Mouse (Mus musculus): Measurements from ENCODE around the gene Kcnh2.

Kcnh2 gene

DNA sequence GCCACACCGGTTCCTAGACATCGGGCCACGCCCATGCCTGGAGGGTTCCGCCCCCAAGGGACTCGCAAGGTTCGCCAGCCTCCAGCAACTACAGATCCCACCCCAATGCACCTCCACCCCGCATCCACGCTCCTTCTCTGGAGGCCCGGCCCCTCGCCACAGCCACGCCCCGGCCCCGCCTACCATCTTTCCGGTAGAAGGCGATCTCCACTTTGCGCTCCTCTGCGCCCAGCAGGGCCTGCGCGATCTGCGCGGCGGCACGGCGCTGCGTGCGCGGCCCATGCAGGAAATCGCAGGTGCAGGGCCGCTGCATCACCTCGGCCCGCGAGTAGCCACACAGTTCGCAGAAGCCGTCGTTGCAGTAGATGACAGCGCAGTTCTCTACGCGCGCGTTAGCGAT is 3.3 kb downstream of the Kcnh2 start:
- in situ Hi-C loops (cut with MboI; ENCODE audit: low sequenced_read_pairs), result no loop called here

DNA sequence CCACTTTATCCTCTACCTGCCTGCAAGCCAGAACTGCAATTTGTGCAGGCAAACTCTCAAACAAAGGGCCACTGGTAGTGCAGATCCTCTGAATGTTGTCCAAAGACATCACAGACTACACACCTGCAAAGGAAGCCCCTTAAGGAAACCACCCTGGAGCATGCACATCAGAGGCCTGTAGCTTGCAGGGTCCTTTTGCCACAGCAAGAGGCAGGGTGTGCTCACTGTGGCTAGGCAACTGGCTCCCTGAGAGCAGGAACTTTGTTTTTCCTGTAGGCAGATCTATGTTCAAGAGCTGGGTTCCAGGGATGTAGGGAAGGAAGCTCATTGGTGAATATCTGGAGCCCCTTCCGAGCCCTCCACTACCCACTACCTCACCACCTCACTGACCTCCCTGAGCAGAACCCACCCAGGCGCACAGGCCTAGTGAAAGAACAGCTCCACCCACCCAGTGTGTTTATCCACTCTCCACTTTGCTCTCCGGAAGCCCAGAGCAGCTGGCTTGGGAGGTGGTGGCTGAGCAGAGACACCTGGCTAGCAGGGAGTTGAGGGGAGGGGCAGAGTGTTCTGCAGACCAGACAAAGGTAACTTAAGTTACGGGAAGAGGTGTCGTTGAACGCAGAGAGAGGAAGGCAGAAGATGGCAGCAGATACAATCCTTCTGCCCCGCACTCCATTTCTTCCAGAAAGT is 4.1 kb downstream of the Kcnh2 start:
- in situ Hi-C loops (cut with MboI; ENCODE audit: low sequenced_read_pairs), result no loop called here

DNA sequence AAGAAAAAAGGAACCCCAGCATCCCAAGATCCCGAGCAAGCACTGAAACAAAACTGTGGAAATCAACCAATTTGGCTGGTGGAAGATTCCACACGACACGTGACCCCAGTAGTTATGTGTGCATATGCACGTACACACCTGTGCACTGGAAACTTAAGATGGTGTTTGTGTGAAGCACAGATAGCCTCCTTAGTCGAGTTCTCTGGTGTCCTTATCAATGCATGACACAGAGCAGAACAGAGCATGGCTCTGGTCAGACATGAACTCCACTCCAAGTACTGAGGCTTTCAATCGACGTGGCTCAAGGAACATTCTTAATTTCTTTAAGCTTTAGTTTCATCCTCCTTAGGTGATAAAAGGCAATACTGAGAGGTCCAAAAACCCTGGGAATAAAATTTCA is 5.1 kb downstream of the Kcnh2 start:
- in situ Hi-C loops (cut with MboI; ENCODE audit: low sequenced_read_pairs), result no loop called here

DNA sequence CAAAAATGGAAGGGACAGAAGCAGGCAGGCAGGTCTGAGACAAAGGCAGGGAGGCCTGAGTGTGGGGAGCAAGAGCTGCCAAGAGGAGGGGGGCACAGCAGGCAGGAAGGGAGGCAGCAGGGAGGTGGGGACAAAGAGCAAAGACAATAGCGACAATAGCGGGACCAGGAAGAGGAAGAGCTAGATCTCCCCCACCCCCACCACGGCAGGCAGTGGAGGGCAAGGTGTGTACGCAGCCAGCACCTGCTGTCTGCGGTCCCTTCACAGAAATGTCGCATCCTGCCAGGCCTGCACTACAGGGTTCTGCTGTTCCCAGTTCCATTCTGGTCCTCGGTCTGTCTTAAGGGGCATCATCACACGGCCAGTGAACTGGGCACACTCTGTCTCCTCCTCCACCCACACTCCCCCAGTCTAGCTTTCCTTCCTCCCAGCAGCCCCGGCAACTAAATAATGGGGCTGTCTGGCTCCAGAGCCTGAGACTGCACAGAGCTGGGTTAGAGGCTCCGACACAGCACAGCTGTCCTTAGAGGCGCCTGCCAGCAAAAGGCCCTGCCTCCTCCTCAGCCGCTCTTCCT is 6.8 kb downstream of the Kcnh2 start:
- in situ Hi-C loops (cut with MboI; ENCODE audit: low sequenced_read_pairs), result no loop called here

DNA sequence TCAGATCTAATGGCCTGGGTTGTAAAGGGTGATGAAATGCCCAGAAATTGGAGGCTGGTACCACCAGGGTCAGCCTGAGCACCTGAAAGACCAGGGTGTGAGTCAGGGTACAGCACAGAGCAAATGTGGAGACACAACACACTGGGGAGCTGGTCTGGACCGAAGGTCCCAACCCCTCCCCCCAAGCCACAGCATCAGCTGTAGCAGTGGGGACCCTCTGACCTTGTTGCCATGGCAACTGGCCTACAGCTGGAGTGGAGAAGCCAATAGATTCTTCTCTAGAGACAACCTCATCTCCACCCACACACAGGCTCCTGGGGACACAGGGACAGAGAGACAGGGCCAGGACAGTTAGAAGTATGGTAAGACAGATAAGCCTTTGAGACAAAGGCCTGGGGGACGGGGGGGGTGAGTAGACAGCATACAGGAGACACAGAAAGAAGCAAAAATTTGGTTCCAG is 7.4 kb downstream of the Kcnh2 start:
- in situ Hi-C loops (cut with MboI; ENCODE audit: low sequenced_read_pairs), result no loop called here

DNA sequence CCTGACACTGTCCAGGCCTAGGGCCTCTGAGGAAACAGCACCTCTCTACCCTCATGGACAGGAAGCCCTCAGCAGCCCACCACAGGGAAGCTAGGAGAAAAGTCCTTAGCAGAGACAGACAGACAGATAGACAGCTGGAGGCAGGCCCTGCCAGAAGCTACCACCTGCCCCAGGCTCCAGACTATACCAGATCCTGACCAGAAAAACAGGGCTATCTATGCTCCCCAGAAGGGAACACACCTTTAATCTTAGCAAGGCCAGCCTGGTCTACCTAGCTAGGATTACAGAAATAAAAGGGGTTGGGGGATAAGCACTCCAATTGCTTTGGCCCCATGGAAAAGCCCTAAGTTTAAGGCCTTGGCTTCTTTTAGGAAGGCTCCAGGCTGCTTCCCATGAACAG is 8.0 kb downstream of the Kcnh2 start:
- in situ Hi-C loops (cut with MboI; ENCODE audit: low sequenced_read_pairs), result no loop called here

DNA sequence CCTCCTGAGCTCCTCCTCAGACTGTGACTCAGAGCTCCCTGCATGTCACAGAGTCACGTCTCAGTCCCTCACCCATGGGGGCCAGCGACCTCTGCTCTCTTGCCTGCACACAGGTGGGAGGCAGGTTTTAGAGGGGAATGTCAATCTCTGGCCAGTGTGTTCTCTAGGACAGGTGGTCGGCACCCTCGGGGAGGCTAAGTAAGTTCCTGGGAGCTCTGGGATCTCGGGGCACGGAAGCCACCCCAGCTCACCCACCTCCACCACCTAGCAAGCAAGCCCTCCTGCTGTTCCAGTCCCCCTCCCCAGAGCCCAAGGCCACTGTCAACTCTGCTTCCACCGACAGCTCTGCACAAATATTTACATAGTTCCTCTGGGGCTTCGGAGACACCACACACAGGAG is 8.4 kb downstream of the Kcnh2 start:
- in situ Hi-C loops (cut with MboI; ENCODE audit: low sequenced_read_pairs), result no loop called here

DNA sequence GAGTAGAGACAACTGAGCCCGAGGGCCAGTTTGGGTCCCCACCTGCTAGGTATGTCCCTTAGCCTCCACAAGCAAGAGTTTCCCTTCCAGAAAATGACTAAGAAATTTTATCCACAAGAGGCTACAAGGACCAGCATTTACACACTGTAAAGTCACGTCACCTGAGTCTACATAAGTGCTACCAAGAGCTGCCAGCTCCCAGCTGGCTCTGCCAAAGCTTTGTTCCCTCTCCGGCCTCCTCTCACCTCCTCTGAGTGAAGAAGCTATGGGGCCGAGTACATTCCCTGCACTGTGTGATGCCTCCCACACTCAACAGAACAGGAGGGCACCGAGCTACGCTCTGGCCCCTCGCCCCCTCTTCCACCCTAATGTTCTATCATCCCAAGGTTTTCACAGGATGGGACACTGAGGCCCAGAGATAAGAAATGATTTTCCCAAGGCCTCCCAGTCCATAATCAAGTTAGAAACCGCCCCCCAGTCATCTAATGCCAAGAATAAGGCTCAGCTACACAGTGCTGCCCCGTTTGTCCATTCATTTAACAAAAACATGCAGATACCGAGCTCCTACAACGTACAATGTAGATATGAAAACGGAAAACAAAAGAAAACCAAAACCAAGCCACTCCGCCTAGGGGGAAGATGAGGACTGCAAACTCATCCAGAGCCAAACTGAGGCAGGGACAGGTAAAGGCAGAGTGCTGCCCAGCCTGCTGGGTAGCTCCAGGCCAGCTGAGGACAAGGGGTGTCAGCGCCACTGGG is 9.0 kb downstream of the Kcnh2 start:
- in situ Hi-C loops (cut with MboI; ENCODE audit: low sequenced_read_pairs), result no loop called here

DNA sequence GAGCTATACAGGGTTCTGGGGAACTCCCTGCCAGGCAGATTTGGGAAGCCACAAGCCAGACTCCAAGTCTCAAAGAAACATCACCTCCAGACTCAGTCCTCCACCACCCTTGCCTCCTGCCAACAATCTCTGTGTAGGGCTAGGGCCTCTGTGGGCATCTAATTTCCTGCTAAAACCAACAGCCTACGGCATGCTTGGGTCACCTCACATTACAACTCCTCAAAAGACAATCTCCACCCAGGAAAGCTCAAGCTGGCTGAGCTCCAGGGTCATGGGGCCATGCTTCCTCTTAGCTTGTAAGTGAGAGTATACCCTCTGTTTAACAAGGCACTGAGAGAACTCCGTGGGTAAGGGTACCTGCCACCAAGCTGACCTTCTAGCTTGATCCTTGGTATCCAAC is 13.6 kb downstream of the Kcnh2 start:
- in situ Hi-C loops (cut with MboI; ENCODE audit: low sequenced_read_pairs), result no loop called here

DNA sequence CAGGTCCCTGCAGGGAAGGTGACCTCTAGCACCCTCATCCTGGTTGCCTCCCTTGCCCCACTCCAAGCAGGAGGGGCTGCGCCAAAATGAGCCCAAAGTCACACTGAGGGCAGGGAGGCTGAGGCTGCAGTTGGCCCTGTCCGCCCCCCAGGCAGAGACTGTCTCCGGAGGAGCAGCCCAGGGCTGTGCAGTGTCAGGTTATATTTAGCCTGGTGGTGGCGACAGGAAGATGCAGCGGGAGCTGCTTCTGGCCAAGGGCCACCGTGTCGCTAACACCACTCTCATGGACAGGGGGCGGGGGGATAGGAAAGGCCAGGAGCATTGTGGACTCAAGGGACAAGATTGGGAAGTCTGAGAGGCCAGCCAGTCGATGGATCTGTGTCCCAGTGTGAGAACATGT is 14.0 kb downstream of the Kcnh2 start:
- in situ Hi-C loops (cut with MboI; ENCODE audit: low sequenced_read_pairs), result no loop called here

DNA sequence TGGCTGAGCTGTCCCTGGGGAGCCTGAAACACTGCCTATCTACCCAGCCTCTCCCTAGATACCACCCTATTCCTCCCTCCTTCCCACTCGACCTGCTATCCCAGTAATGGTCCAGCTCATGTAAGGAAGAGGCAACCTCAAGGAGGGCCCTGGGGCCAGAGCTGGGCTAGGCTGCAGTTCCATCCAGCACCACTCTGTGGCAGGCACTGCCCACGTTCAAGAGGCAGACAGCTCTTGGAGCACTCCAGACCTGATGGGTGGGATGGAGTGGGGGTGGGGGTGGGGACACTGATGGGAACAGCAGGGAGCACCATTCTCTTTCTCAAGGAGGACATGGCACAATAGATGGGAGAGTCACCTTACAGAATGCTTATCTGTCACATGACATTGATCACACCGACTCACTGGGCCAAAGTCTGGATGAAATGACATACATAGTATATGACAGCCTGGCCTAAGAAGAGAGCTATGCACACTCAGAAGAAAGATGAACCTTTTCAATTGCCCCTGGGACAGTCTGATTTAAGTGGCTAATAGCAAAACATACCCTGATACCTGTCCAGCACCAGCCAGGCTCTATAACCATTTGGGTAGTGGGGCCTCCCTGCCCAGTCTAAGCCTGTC is 15.4 kb downstream of the Kcnh2 start:
- in situ Hi-C loops (cut with MboI; ENCODE audit: low sequenced_read_pairs), result no loop called here

DNA sequence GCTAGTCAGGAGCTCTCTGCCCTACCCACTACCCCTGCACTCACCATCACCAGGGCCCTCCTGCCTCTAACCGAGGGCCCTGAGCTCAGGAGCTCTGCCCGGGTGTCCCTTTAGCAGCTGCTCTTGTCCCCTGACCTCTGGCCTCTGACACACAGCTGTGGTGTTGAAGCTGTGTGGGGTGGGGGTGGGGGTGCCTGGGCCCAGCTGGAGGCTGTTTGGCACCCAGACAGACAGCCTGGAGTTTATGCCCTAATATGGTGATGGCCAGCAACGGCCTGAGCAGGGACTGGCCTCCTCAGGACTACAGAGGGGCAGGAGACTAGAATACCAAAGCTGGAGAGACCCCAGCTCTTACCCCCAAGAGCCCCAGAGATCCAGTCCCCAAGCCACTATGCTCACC is 16.7 kb downstream of the Kcnh2 start:
- in situ Hi-C loops (cut with MboI; ENCODE audit: low sequenced_read_pairs), result no loop called here

DNA sequence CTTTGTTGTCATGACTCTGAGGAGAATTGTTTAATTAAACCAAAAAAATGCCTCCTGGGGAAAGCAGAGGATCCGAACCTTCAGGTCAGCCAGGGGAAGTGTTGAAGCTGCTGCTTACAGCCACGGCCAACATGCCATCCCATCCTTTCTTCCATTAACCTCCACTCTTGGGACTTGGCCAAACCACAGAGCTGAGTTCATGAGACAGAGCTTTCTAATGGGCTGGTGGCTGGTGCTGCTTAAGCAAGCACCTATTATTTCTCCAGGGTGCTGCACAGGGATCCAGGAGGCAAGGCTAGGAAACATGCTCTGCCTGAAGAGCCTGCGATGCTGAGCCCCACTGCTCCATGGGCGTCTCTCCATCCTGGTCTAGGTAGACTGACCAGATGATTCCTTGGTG is 19.0 kb downstream of the Kcnh2 start:
- in situ Hi-C loops (cut with MboI; ENCODE audit: low sequenced_read_pairs), result no loop called here

DNA sequence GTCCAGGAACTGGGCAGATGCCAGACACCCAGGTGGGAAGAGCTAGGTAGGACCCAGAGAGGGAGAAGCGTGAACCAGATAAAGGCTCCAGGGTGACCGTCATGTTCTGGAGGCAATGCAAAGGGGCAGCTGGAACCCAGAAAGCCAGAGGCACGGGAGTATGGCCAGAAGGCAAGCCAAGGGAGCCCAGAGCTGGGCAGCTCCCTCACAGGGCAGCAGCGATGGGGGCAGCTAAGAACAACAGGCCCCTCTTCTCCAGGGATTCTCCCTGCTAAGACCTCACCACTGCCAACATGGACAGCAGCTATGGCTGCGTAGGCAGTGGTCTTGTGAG is 21.5 kb downstream of the Kcnh2 start:
- in situ Hi-C loops (cut with MboI; ENCODE audit: low sequenced_read_pairs), result no loop called here

DNA sequence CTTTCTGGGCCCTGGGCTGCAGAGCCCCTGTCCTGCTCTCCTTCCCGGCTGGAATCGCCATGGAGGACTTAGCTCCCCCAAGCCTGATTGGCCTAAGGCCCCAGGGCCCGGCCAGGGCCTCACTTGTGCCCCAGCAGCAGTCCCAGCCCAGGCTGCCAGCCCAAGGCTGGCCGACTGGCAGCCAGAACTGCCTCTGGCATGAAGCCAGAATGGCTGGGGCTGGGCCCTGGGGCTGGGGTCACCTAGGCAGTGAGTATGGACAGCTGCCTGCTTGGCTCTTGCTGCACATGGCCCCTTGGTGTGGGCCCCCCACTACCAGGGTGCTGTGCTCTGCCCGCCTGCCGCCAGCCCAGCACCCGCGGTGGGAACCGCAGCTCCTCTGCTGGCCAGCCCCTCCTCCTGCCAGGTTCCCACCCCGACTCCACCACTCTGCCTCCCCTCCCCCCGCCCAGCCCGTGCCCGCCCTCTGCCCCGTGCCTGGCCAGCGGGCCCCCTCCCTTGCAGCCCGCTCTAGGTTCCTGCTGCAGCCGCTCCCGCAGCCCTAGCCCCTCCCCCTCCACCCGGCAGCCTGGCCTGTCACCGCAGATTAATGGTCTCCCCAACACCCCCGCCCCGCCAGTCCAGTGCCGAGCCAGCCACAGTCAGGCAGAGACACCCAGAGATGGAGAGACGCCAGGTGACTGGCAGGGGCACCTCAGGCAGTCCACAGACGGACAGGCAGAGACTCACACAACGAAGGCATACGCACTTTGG is 22.0 kb downstream of the Kcnh2 start:
- in situ Hi-C loops (cut with MboI; ENCODE audit: low sequenced_read_pairs), result no loop called here

DNA sequence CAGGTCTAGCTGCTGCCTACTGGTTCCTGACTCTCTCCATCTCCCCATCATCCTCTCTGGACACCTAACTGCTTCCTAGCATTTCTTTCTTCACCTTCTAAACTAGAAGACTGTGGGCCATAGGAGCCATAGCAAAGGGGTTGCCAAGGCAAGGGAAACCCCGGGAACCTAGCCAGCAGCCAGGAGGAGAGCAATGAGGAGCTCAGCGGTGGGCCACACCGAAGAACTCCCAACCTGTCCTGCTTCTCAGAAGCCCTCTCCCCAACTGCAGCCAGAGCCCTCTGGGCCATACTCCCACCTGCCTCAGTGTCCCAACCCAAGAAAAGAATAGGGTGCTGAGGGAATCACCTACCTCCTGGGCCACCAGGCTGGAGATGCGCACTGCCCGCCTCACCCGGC is 22.6 kb downstream of the Kcnh2 start:
- in situ Hi-C loops (cut with MboI; ENCODE audit: low sequenced_read_pairs), result no loop called here

DNA sequence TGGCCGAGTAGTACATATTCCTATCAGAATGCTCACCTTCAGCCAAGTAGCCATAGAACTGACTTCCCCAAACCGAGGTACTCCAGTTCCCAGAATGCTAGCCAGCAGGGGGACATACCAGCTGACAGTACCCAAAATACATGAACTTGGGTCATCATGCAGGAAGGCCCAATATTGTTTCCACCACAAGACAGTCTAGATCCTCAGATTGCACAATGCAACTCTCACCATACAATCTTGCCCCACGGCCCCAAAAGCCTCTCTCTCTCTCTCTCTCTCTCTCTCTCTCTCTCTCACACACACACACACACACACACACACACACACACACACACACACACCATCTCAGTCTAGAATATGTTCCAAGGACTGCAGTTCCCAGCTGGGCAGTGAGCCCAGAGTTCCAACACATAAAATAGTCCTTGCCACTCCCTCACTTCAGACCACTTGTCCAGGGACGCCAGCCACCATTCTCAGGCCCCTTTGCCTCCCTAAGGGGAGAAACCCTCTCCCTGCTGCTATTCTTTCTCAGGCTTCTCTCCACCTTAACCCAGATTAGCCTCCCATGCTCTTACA is 24.5 kb downstream of the Kcnh2 start:
- in situ Hi-C loops (cut with MboI; ENCODE audit: low sequenced_read_pairs), result no loop called here

DNA sequence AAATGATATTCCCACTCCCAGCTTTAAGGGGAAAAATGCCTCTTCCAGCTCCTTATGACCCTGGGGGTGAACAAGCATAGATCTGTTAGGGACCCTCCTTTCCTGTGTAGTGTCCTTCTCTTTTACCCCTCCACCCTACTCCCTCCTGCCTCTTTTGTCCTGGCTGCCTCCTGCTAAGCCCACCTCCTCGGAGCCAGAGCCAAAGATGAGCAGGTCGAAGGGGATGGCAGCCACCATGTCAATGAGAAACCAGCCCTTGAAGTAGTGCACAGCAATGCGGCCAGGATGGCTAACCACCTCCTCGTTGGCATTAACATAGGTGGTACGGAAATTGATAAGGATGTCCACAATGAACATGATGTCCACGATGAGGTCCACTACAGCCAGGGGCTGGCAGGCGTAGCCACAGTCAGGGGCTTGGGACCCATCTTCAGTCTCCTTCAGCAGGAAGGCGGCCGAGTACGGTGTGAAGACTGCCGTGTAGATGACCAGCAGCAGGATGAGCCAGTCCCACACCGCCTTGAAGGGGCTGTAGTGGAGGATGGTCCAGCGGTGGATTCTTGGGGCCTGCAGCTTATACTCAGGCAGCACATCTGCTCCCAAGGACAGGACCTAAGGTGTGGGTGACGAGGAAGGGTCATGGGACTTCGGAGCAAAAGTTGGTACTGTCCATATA is 25.1 kb downstream of the Kcnh2 start:
- in situ Hi-C loops (cut with MboI; ENCODE audit: low sequenced_read_pairs), result no loop called here

DNA sequence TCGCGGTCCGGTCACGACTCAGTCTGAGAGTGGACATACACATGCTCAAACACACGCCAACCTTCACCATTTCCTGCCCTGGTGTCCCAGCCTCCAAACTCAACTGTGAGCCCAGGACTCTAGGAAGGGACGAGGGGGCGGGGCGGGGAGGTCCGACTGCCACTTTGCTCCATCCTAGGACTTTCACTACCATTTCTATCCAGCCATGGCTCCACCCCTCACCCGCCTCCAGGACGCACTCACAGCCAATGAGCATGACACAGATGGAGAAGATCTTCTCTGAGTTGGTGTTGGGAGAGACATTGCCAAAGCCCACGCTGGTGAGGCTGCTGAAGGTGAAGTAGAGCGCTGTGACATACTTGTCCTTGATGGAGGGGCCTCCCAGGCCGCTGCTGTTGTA is 26.2 kb downstream of the Kcnh2 start:
- in situ Hi-C loops (cut with MboI; ENCODE audit: low sequenced_read_pairs), result no loop called here

Measured in CH12F3 (cell line).